Mouse (Mus musculus) ES-Bruce4 (cell line): ENCODE data around the gene Add3. TPM values are rescaled to one million over a fixed set of nuclear protein-coding genes. Genes with fewer than 3 reads are reported as not detected.
"Not testable (repeated sequence)": the region's sequence is repeated elsewhere in the genome, so short reads cannot be mapped to it uniquely, and the experiment has no call there.

Source experiments
- H3K27ac ChIP-seq: 2 replicates; pipeline ENCODE4 v1.5.1; 2012; ENCODE audit warnings: low read length, inconsistent platforms; ENCODE audit not compliant: insufficient read depth
- H3K27me3 ChIP-seq: 2 replicates; pipeline ENCODE4 v1.6.1; 2012; ENCODE audit warnings: mild to moderate bottlenecking, low read length, inconsistent platforms; ENCODE audit not compliant: control insufficient read depth, poor library complexity, insufficient read depth, severe bottlenecking
- H3K36me3 ChIP-seq: 2 replicates; pipeline ENCODE4 v1.6.1; 2012; ENCODE audit warnings: inconsistent platforms, mild to moderate bottlenecking, low read length, moderate library complexity; ENCODE audit not compliant: control insufficient read depth, poor library complexity, insufficient read depth, severe bottlenecking
- H3K4me1 ChIP-seq: one replicate; pipeline ENCODE4 v1.8.1; 2011; ENCODE audit warnings: low read length; ENCODE audit not compliant: control insufficient read depth, insufficient read depth
- H3K4me3 ChIP-seq: 2 replicates; pipeline ENCODE4 v1.5.1; 2011; ENCODE audit warnings: low read depth, mild to moderate bottlenecking, low read length
- H3K9ac ChIP-seq: 2 replicates; pipeline ENCODE4 v1.6.1; 2012; ENCODE audit warnings: low read depth, mild to moderate bottlenecking, inconsistent platforms; ENCODE audit not compliant: poor library complexity, severe bottlenecking
- H3K9me3 ChIP-seq: replicated peaks from 2 replicates; pipeline ENCODE4 v1.6.1; 2012; ENCODE audit warnings: mild to moderate bottlenecking, low read length, inconsistent platforms; ENCODE audit not compliant: control insufficient read depth, poor library complexity, insufficient read depth, severe bottlenecking
- CTCF ChIP-seq: IDR thresholded peaks from one replicate; pipeline ENCODE4 v1.8.1; 2011; ENCODE audit warnings: low read depth, low read length
- EP300 ChIP-seq: IDR thresholded peaks from 2 replicates; pipeline ENCODE4 v1.6.1; 2011; ENCODE audit warnings: low read depth, low read length; ENCODE audit not compliant: insufficient read depth
- POLR2A ChIP-seq: IDR thresholded peaks from one replicate; pipeline ENCODE4 v1.8.1; 2011; ENCODE audit warnings: low read length; ENCODE audit not compliant: insufficient read depth
- polyA plus RNA-seq: library from polyadenylated mRNA; stranded (reverse); fragments of >200 nt; gene quantifications from 2 replicates; pipeline ENCODE4 v1.2.4, GENCODE M21; 2011; ENCODE audit warnings: low read depth; ENCODE audit not compliant: missing spikeins, insufficient read depth, insufficient read length

Add3 gene
- polyA plus RNA-seq, 1 experiment: 41.5 TPM

DNA sequence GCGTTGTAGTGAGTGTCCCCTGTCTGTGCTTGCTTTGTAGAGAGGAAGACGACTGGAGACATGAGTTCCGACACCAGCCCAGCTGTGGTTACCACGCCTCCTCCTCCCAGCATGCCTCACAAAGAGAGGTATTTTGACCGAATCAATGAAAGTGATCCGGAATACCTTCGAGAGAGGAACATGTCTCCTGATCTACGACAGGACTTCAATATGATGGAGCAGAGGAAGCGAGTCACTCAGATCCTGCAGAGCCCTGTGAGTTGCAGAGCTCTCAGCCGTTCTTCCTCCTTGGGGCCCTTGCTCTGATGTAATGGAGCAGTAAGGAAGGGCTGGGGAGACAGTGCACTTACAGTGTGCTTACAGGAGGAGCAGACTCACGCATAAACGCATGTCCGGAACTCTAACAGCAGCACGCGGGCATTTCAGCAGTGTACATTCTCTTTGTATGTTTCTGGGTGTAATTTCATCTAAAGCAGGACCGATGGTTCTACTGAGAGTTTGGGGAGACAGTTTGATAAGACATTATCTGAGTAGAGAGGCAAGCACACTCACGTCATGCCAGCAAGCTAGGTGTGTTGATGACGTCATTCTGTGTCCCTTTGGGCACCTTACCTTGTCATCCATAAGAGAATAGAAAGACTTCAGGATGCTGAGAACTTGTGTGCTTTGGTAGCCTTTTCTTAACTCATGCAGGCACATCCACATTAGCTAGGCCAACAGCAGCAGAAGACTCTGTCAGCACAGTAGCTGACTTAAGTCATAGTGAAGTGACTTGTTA, 76.7 kb downstream of the Add3 start:
- H3K9ac ChIP-seq: no peak overlapping the region

DNA sequence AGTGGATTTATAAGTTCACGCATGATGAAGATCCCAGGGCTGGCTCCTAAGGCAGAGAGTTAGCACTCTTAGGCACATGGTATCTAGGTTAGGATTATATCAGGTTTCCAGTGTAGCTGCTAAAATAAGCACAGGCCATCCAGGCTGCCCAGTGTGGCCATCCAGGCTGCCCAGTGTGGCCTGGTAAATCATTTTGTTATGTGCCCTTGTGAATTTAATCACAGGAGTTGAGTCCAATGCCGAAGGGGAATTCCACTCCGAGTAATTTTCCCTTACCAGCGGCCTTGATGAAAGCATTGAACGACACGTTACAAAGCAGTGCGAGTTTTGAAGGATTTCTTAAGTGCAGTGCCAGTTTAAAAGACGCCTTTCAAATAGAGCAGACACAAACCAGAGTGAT, 77.6 kb downstream of the Add3 start:
- H3K36me3 ChIP-seq: no peaks in the 10 kb centered on the region
- no peak for TF ChIP-seq CTCF
- TF ChIP-seq EP300: no peak
- no peak for TF ChIP-seq POLR2A
- H3K4me1 ChIP-seq: no peaks in the 10 kb centered on the region
- H3K4me3 ChIP-seq: no peak overlapping the region
- no peaks in the 10 kb centered on the region for H3K27me3 ChIP-seq
- H3K27ac ChIP-seq: no peak overlapping the region
- H3K9ac ChIP-seq: no peak overlapping the region
- no peaks in the 10 kb centered on the region for H3K9me3 ChIP-seq

More for the DNA sequence above, 76.7 kb downstream of the Add3 start:
- no peaks in the 10 kb centered on the region for H3K9me3 ChIP-seq
- H3K4me1 ChIP-seq: no peaks in the 10 kb centered on the region
- H3K36me3 ChIP-seq: no peaks in the 10 kb centered on the region
- no peak overlapping the region for H3K4me3 ChIP-seq
- no peaks in the 10 kb centered on the region for H3K27me3 ChIP-seq
- TF ChIP-seq CTCF (no peak), POLR2A (no peak), EP300 (no peak)
- H3K27ac ChIP-seq: no peak overlapping the region

DNA sequence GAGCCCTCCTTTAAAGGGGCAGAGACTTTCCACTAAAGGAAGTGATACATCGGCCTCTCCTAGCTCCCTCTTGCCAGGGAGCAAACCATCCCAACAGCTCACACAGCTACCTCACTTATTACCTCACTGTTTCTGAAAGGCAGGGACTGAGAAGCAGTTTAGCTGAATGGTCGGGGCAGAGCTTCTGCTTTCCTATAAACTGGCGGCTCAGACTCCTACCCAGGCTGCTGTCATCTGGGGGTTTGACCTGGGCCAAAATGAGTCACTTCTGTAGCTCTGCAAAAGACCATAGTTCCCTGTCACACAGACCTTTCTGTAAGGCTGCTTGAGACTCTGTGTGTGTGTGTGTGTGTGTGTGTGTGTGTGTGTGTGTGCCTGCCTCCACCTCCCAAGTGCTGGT, 79.1 kb downstream of the Add3 start:
- Histone ChIP-seq H3K9ac (no peak overlapping the region), H3K4me3 (no peak overlapping the region), H3K27ac (no peak overlapping the region), H3K4me1 (no peaks in the 10 kb centered on the region), H3K36me3 (no peaks in the 10 kb centered on the region), H3K9me3 (no peaks in the 10 kb centered on the region), H3K27me3 (no peaks in the 10 kb centered on the region)
- TF ChIP-seq EP300 (no peak), CTCF (no peak), POLR2A (no peak)

DNA sequence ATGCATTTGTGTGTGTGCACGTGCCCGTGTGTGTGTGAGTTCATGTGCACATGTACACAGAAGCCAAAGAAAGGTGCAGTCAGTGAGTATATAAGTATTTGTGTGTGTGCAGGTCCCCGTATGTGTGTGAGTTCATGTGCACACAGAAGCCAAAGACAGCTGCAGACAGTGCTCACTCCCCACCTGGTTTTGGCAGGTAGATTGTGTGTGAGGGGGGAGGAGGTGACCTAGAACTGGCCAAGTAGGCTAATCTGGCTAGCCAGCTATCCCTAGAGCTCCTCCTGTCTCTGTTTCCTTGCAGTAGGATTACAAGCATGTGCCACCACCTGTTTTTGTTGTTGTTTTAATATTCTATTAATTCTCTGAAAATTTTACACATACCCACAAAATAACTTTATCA, 80.9 kb downstream of the Add3 start:
- no peak overlapping the region for H3K4me3 ChIP-seq
- no peak overlapping the region for H3K9ac ChIP-seq
- H3K27ac ChIP-seq: no peak overlapping the region
- TF ChIP-seq CTCF (no peak), POLR2A (no peak), EP300 (no peak)
- no peaks in the 10 kb centered on the region for H3K4me1 ChIP-seq
- no peaks in the 10 kb centered on the region for H3K27me3 ChIP-seq
- no peaks in the 10 kb centered on the region for H3K36me3 ChIP-seq
- no peaks in the 10 kb centered on the region for H3K9me3 ChIP-seq

DNA sequence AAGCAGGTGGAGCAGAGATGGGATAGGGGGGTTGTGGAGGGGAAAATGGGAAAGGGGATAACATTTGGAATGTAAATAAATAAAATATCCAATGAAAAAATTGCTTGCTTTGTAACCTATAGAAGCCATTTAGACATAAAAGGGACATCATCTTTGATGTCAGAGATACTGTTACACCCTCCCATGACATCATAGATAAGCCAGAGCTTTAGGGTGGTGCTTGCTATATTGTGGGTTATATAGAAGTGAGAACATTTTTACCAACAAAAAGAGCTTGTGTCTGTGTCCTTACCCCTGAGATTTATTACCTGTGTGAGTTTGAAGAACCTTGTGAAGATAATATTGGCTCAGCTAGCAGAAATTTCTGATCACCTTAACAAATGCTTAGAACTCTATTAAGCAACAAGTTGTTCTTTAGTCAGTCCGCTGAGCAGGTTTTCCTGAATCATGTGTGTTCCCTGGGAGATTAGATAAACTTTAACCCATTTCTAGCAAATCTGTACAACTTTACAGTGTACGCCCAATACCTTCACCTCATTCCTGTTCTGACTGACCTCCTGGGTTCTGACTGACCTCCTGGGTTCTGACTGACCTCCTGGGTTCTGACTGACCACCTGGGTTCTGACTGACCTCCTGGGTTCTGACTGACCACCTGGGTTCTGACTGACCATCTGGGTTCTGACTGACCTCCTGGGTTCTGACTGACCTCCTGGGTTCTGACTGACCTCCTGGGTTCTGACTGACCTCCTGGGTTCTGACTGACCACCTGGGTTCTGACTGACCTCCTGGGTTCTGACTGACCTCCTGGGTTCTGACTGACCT, 85.2 kb downstream of the Add3 start:
- not testable (repeated sequence) for H3K9ac ChIP-seq, H3K27ac ChIP-seq, H3K36me3 ChIP-seq, H3K9me3 ChIP-seq, H3K4me3 ChIP-seq, H3K4me1 ChIP-seq, H3K27me3 ChIP-seq

DNA sequence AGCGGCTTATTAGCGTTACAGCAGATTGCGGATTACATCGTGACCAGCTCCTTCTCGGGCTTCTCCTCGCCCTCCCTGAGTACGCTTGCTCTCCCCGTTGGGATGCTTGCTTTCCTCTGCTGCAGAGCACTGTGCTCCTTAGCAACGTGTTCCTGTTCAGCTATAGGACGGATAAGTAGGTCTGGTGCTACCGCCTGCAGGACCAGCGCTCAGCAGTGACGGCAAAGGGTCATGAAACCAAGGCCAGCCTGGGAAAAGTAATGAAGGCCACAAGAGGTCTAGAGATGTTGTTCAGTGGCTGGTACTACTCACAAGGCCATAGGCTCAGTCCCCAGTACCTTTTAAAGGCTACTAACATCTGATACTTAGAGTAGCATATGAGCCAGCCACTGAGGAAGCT, 86.4 kb downstream of the Add3 start:
- no peak overlapping the region for H3K27ac ChIP-seq
- 0 out of 2 replicates have a peak, but pooled peaks cover 4% of the 10 kb centered on the region for H3K36me3 ChIP-seq
- H3K4me1 ChIP-seq: no peaks in the 10 kb centered on the region
- H3K9ac ChIP-seq: no peak overlapping the region
- H3K9me3 ChIP-seq: no peaks in the 10 kb centered on the region
- H3K27me3 ChIP-seq: no peaks in the 10 kb centered on the region
- TF ChIP-seq POLR2A (no peak), CTCF (no peak), EP300 (no peak)
- no peak overlapping the region for H3K4me3 ChIP-seq
